Mouse (Mus musculus) embryonic fibroblast, embryonic 13.5 days (primary cell): ENCODE data around the gene Prtg.

Experiments used
- CTCF ChIP-seq: IDR thresholded peaks from 2 replicates; pipeline ENCODE4 v1.5.1; 2011; ENCODE audit warnings: mild to moderate bottlenecking, control low read depth, low read length, moderate library complexity, borderline replicate concordance; ENCODE audit not compliant: insufficient read depth
- POLR2A ChIP-seq: IDR thresholded peaks from 2 replicates; pipeline ENCODE4 v1.6.1; 2011; ENCODE audit warnings: low read depth, mild to moderate bottlenecking, control low read depth, low read length, moderate library complexity

DNA sequence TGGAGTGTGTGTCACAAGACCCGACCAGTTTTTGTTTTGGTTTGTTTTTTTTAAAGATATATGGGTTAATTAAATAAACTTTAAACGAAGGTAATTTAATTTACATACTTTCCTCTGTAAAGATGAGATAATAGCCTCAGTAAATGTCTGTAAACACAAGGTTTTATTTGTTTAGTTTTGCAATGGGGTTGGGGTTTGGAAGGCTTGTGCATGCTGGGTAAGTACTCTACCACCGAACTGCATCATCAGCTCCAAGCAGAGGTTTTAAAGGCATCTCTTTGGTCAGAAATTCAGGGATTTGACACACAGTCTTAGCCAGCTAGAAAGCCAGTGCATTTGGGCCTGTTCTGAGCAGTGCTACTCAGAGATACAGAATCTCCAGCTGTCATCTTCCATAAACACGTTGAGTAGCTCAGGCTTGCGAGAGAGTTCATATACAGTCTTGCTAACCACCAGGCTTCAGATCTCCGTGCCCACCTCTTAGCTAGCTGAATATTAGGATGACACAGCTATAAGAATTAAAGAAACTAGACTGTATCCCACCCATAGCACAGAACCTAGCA is 31.0 kb downstream of the Prtg start:
- no peak for TF ChIP-seq CTCF
- no peak for TF ChIP-seq POLR2A
